Mouse (Mus musculus) adrenal gland, postnatal 4 days (tissue): Measurements from ENCODE around the gene Morc4. TPM values are rescaled to one million over a fixed set of nuclear protein-coding genes. Genes with fewer than 3 reads are reported as not detected.

ENCODE experiments used
- DNase-seq, 2 experiments: peaks; one replicate each; pipeline ENCODE4 v3.0.0; 2021 to 2022; ENCODE audit warnings: low spot score in 2 of 2, mixed read lengths in 2 of 2
- long read RNA-seq, 2 experiments: library from polyadenylated mRNA; stranded (forward); transcript quantifications; one replicate each; pipeline ENCODE4 v2.0.0; 2021
- total RNA-seq, 2 experiments: library from RNA; stranded (reverse); gene quantifications; 2 replicates each; pipeline ENCODE4 v1.2.3; 2021

The Morc4 gene
- total RNA-seq: 10 to 100 TPM; 10.6 to 12.4 TPM
- long read RNA-seq, experiment 1, partial matches to known transcripts: 2 of 10 reads
- long read RNA-seq, experiment 1, other reads (novel, unspliced or antisense): 5 of 10 reads
- long read RNA-seq, experiment 2, transcript Morc4-202 (17 exons, 3,862 nt): major isoform, 9 of 16 reads
- long read RNA-seq, experiment 2, partial matches to known transcripts: 5 of 16 reads
- long read RNA-seq, experiment 2, other reads (novel, unspliced or antisense): 1 of 16 reads

GRCm38 (mm10) chrX:139870938-139871791, at the start of gene Morc4:
Gene Morc4, minus strand, starts transcription at chrX:139871677.
- peak; percentile 7 to 10 for DNase-seq

- no peak for DNase-seq
Measured at GRCm38 (mm10) chrX:139920572-139920971, 49.1 kb upstream of the Morc4 start.

GRCm38 (mm10) chrX:139891387-139891786, 19.9 kb upstream of the Morc4 start:
- no peak for DNase-seq

GRCm38 (mm10) chrX:139883221-139883620, 11.7 kb upstream of the Morc4 start:
- DNase-seq: no peak

- DNase-seq: no peak
Measured at GRCm38 (mm10) chrX:139877936-139878335, 6.5 kb upstream of the Morc4 start.

- no peak for DNase-seq
Measured at GRCm38 (mm10) chrX:139877105-139877504, 5.6 kb upstream of the Morc4 start.

GRCm38 (mm10) chrX:139870300-139870711, 1.2 kb downstream of the Morc4 start:
- peak in 1 of 2 experiments; percentile 5 for DNase-seq

GRCm38 (mm10) chrX:139859402-139859801, 12.1 kb downstream of the Morc4 start:
- DNase-seq: no peak

- DNase-seq: no peak
Measured at GRCm38 (mm10) chrX:139854795-139855194, 16.7 kb downstream of the Morc4 start.

GRCm38 (mm10) chrX:139841091-139841490, 30.4 kb downstream of the Morc4 start:
- no peak for DNase-seq

- no peak for DNase-seq
Measured at GRCm38 (mm10) chrX:139839057-139839456, 32.4 kb downstream of the Morc4 start.

- peak in 1 of 2 experiments; percentile 10 for DNase-seq
Measured at GRCm38 (mm10) chrX:139832464-139832863, 39.0 kb downstream of the Morc4 start.

- no peak for DNase-seq
Measured at GRCm38 (mm10) chrX:139828363-139829092, 42.9 kb downstream of the Morc4 start.

- DNase-seq: no peak
Measured at GRCm38 (mm10) chrX:139826926-139827325, 44.6 kb downstream of the Morc4 start.

GRCm38 (mm10) chrX:139825402-139825801, 46.1 kb downstream of the Morc4 start:
- DNase-seq: no peak

- DNase-seq: no peak
Measured at GRCm38 (mm10) chrX:139815201-139815600, 56.3 kb downstream of the Morc4 start.

- DNase-seq: no peak
Measured at GRCm38 (mm10) chrX:139814018-139814635, 57.4 kb downstream of the Morc4 start.

GRCm38 (mm10) chrX:139813299-139814002, 58.0 kb downstream of the Morc4 start:
- DNase-seq: no peak

- no peak for DNase-seq
Measured at GRCm38 (mm10) chrX:139812636-139813298, 58.7 kb downstream of the Morc4 start.

- DNase-seq: no peak
Measured at GRCm38 (mm10) chrX:139808501-139808900, 63.0 kb downstream of the Morc4 start.
